Mouse (Mus musculus) right cerebral cortex, adult 18-20 months (tissue): ENCODE measurements around the gene Top2a.

Source experiments
- DNase-seq: peaks from one replicate; pipeline ENCODE4 v3.0.0; 2022; ENCODE audit warnings: mixed read lengths

Top2a gene

GRCm38 (mm10) chr11:98963191-98964021 lies 60.6 kb downstream of the Top2a start:
- DNase-seq = no peak

- no peak for DNase-seq
Observed at GRCm38 (mm10) chr11:98962421-98963095, 61.4 kb downstream of the Top2a start.

GRCm38 (mm10) chr11:98961766-98962165 lies 62.2 kb downstream of the Top2a start:
- no peak for DNase-seq

- DNase-seq = no peak
Observed at GRCm38 (mm10) chr11:98961051-98961592, 62.9 kb downstream of the Top2a start.

DNA sequence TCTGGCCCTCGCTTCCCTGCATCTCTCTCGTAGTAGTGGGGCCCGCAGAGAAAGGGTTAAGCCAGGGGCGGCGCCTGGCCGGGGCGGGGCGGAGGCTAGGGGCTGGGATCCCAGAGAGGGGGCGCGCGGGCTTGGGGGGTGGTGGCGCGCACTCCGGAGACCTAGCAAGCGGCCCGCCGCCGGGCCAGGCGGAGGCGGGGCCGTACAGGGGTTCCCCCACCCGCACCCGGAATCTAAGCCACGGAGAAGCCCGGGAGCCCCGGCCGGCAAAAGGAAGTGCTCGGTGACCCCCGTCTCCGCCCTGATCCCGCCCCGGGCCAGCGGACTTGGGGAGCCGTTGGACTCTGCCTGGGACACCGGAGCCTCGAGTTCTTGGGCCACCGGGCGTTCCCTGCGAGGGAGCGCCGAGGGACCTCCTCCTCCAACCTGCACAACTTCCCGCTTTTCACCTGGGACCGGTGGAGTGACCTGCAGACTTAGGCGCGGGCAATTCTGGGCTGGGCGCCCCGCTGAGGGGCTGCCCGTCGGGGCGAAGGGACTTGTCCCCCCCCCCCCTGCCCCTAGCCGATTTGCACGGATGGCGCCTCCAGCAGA lies 63.6 kb downstream of the Top2a start:
- no peak for DNase-seq

- peak; percentile 84 for DNase-seq
Observed at GRCm38 (mm10) chr11:98959437-98960312, 64.3 kb downstream of the Top2a start.

GRCm38 (mm10) chr11:98956340-98956739 lies 67.6 kb downstream of the Top2a start:
- no peak for DNase-seq

DNA sequence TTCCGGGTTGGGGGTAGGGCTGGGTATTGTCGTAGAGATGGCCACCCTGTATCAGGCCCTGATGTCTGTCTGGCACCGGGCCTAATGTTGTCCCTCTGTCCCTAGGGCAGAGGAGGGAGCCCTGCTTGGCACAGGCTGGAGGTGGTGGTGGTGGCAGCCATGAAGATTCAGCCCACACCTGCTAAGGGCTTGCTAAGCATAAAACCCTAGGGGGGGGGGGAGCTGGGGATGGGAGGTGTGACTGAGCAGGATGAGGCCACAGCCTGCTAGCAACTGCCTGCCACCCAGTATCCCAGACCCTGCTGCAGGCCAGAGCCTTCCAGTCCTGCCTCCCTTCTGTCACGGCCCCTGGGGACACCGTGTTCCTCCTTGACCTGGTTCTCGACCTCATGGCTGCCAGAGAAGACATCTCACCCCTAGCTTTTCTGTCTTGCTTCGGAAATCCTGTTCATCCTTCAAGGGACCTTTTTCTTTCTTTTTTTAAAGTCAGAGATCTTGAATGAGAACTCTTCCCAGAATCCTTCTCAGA lies 68.2 kb downstream of the Top2a start:
- DNase-seq = no peak

- no peak for DNase-seq
Observed at GRCm38 (mm10) chr11:98954801-98955706, 68.9 kb downstream of the Top2a start.

DNA sequence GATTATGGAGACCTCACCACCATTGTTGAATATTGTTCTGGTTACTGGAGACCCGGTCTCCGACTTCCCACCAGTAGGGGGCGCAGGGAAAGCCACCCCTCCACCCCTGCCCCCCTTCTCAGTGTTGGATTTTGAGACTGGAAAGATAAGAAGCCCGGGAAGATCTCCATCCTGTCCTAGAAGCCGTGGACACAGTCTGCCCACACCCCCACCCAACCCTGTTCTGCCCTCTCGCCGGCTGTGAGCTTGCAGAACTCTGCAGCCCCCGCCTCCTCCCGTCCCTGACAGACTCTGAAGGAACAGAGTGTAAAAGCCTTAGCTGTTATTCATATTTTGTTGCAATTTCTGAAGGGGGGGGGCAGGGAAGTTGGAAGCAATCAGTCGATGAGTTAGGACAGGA lies 69.6 kb downstream of the Top2a start:
- DNase-seq = peak; percentile 74

DNA sequence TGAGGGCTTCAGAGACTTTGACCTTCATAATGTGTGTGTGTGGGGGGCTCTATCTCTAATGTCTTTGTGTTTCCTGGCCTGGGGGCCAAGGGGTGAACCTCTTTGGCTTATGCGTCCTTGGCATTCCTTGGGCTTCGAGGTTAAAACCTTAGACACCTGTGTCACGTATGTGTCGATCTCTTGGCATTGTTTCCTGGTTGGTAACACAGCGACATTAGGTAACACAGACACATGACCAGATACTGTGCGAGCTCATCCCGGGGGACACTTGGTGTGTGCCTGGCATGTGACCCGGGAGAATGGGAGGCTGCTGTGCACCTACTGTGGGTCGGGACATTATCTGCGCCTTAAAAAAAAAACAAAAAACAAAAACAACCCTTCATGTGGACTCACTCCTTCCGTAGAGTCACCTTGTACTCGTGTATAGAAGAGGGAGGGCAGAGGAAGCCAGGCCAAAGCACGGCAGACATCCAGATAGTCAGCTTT lies 70.1 kb downstream of the Top2a start:
- DNase-seq = no peak

- no peak for DNase-seq
Observed at GRCm38 (mm10) chr11:98953361-98953760, 70.6 kb downstream of the Top2a start.

GRCm38 (mm10) chr11:98952736-98953135 lies 71.3 kb downstream of the Top2a start:
- DNase-seq = no peak

DNA sequence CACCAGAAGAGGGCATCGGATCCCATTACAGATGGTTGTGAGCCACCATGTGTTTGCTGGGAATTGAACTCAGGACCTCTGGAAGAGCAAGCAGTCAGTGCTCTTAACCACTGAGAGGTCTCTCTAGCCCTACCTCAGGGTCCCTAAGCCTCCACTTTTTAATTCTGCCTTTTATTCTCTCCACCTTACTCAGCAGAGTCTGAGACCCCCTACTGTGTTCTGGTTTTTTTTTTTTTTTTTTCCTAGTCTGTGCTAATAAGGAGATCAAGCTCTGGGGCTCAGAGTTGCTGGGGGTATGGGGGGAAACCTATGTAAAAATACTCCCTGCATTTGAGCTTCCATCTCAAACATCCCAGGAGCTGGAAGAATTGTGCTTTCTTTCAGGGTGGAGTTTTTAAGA lies 71.9 kb downstream of the Top2a start:
- no peak for DNase-seq

DNA sequence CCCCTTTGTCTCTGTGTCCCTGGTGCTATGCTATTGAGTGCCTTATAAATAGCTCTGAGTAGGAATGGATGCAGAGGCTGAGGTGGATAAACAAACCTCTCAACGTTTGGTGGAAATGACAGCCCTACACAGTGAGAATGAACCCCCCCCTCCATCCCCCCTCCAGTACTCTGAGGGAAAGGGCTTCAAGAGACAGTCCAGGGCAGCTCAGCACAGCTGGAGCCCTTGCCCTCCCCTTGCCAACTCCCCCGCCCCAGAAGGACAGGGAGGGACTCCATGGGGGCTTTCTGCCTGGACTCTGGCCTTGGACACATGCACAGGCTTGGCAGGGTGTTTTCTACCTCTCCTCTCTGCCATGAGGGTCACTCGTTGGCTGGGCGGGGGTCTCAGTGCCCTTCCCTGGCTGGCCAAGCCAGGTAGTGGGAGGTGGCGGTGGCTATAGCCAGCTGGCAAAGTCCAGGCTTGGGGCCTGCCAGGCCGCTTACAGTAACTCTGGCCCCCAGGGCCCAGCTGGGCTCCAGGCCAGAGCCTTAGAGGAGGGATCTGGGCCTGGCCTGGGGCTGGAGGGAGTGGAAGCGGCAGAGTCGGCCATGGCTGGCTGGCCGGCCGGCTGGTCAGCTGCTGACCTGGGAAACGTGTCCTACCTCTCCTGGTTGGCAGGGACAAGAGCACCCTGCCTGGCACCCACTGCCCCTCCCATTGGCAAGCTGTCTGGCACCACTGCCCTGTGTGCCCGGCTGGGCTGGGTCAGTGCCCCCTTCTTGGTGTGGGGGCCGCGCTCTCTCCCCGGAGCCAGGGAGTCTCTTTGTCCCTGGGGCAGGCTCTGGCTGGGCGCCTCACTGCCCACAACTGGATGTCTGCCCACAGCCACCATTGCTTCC lies 72.7 kb downstream of the Top2a start:
- DNase-seq = no peak

DNA sequence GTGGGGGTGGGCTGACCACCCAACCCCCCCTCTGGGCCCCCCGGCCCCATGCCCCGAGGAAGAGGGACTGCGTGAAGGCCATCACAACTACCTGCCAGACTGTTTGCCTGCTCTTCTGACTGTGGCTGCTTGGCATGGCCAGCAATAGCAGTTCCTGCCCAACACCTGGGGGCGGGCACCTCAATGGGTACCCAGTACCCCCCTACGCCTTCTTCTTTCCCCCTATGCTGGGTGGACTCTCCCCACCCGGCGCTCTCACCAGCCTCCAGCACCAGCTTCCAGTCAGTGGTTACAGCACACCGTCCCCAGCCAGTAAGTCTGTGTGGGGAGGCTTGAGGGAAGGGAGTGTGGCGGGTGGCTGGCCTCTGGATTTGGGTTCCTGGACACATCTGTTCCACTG lies 73.5 kb downstream of the Top2a start:
- DNase-seq = no peak

DNA sequence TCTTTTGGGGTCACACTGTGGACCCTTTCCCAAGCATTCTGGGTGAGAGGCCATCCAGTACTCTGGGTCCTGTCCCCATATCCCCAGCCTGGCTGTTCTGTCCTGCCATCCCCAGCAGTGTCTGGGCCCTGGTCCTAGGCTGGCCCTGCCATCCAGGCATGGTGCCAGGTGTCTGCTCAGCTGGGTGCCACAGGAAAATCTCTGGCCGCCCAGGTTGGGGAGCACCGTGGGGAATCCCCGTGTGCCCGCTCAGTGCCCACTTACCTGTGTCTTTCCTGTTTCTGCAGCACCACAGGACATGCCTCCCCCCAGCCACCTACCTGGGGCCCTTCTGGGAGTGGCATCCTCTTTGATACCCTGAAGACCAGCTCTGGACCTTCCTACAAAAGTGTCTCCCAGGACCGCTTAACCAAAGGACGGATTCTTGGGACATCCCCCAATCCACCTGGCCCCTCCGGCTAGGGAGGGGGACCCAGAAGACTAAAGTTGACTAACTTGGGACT lies 74.0 kb downstream of the Top2a start:
- DNase-seq = no peak

GRCm38 (mm10) chr11:98949242-98949957 lies 74.6 kb downstream of the Top2a start:
- no peak for DNase-seq

- DNase-seq = no peak
Observed at GRCm38 (mm10) chr11:98947969-98948569, 75.9 kb downstream of the Top2a start.
